Mouse (Mus musculus) megakaryocyte, embryonic 14.5 days (primary cell): ENCODE results near the gene Dynll2. TPM values are rescaled to one million over a fixed set of nuclear protein-coding genes. Genes with fewer than 3 reads are reported as not detected.
A peak's percentile ranks its signal among the peaks of the same experiment; 100 is the strongest.
"Not testable (repeated sequence)": the region's sequence is repeated elsewhere in the genome, so short reads cannot be mapped to it uniquely, and the experiment has no call there.

Experiments used
- H3K27me3 ChIP-seq: replicated peaks from 2 replicates; pipeline ENCODE3; 2012; ENCODE audit warnings: inconsistent platforms
- H3K36me3 ChIP-seq: replicated peaks from 2 replicates; pipeline ENCODE3; 2012; ENCODE audit warnings: low read length, inconsistent platforms, mixed read lengths
- H3K4me1 ChIP-seq: 2 replicates; pipeline ENCODE4 v1.6.1; 2012; ENCODE audit warnings: inconsistent platforms
- H3K4me3 ChIP-seq: replicated peaks from 2 replicates; pipeline ENCODE3; 2012; ENCODE audit warnings: moderate library complexity, mild to moderate bottlenecking, inconsistent platforms
- H3K9me3 ChIP-seq: 2 replicates; pipeline ENCODE4 v1.6.1; 2012; ENCODE audit warnings: inconsistent platforms
- FLI1 ChIP-seq: IDR thresholded peaks from 2 replicates; pipeline ENCODE4 v1.6.1; 2012; ENCODE audit warnings: low read length, inconsistent platforms, mixed read lengths
- GATA1 ChIP-seq: IDR thresholded peaks from 3 replicates; pipeline ENCODE4 v1.6.1; 2012; ENCODE audit warnings: mixed read lengths, low read length, inconsistent platforms, borderline replicate concordance
- polyA plus RNA-seq: library from polyadenylated mRNA; stranded (reverse); fragments of >175 nt; gene quantifications from 2 replicates; pipeline ENCODE4 v1.2.3, GENCODE M21; 2012; ENCODE audit warnings: low replicate concordance; ENCODE audit not compliant: insufficient read depth

Dynll2 gene
- polyA plus RNA-seq, 1 experiment: 63.0 TPM

DNA sequence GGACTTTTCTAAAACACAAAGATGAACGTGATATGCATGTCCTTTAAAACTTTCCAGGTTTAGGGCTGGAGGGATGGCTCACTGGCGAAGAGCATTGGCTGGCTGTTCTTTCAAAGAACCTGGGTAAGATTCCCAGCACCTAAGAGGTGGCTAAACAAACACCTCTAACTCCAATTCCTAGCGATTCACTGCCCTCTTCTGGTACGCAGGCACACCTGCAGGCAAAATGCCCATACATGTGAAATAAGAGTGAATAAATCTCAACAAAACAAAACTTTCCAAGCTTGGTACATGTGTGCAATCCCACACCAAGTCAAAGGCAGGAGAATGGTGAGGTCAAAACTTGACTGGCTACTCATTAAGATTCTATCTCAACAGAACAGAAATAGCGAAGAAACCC lies 12.4 kb upstream of the Dynll2 start:
- peaks cover 19% of the 10 kb centered on the region for H3K27me3 ChIP-seq
- no peaks in the 10 kb centered on the region for H3K36me3 ChIP-seq
- H3K9me3 ChIP-seq: peaks cover 32% of the 10 kb centered on the region
- H3K4me3 ChIP-seq: no peak overlapping the region
- TF ChIP-seq FLI1: no peak
- no peak for TF ChIP-seq GATA1
- peaks cover 6% of the 10 kb centered on the region; the same call in 1 of the 2 replicates for H3K4me1 ChIP-seq

DNA sequence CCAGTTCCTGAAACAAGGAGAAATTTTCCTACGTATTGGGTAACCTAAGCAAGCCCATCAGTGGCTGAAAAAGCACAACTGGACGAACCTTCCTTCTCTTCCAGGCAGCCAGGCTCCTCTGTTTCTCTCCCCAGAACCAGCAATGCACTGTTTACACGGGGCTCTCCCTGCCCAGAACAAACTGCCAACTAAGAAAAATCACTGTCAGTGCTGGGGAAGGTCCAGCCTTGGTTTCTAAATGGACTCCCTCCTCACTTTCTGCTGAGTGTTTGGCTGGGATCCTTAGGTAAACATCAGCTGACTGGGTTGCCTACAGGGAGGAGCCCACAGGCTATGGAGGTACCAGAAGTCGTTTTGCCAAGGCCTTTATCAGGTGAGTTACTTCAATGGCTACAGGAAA lies 4.5 kb upstream of the Dynll2 start:
- peaks cover 5% of the 10 kb centered on the region; the same call in 1 of the 2 replicates for H3K4me1 ChIP-seq
- peaks cover 4% of the 10 kb centered on the region for H3K27me3 ChIP-seq
- no peak for TF ChIP-seq FLI1
- TF ChIP-seq GATA1: no peak
- H3K36me3 ChIP-seq: no peaks in the 10 kb centered on the region
- H3K4me3 ChIP-seq: no peak overlapping the region
- H3K9me3 ChIP-seq: peaks cover 4% of the 10 kb centered on the region; the same call in 1 of the 2 replicates

DNA sequence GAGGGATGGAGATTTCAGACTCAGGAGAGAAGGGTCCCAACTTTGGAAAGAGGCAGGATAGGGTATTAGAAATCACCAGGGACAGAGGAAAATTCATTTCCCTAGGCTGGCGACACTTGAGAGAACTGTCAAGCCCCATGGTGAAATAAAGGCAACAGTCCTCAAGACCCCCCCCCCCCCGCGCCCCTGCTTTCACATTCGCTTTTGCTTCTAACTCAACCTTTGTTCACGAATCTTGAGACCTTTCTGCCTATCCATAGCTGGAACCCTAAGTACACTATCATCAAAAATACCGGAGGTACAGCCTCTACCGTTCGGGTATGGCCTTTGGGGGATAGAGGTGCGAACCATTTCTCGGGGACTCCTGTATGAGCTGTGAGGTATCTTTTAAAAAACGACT lies 528 bp upstream of the Dynll2 start:
- Histone ChIP-seq H3K4me1 (peaks cover 36% of the 10 kb centered on the region), H3K27me3 (peaks cover 3% of the 10 kb centered on the region), H3K36me3 (peaks cover 30% of the 10 kb centered on the region), H3K4me3 (peak overlapping the region; percentile 96), H3K9me3 (no peaks in the 10 kb centered on the region)
- TF ChIP-seq FLI1 (no peak), GATA1 (no peak)

DNA sequence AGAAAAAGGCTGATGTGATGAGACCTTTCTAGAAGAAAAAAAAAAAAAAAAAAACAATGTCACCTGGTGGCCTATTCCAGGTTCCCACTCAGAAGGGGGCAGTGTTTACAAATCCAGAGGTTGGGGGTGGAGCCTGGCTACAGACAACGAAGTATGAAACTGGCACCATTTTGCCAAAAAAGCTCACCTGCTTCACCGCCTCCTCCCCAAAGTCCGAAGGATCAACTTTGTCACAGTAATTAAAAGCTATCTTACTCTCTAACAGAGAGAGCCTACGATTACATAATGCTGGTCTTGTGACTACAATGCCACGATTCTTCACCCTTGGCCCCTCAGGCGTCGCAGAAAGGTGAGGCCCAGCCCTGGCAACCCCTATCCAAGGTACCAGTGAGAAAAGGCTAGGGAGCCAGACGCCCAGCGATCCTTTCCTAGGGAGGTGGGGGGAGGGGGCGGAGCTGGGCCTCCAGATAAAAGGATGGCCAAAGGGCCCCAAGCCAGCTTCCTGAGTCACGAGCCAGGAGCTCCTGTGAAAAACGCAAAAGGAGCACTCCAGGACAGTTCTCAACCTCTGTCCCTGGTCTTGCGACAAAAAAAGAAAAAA lies 1.1 kb downstream of the Dynll2 start:
- no peak for TF ChIP-seq GATA1
- TF ChIP-seq FLI1: no peak
- Histone ChIP-seq H3K4me1 (peaks cover 47% of the 10 kb centered on the region), H3K36me3 (peaks cover 47% of the 10 kb centered on the region), H3K9me3 (no peaks in the 10 kb centered on the region), H3K27me3 (peaks cover under 1% of the 10 kb centered on the region), H3K4me3 (peak overlapping the region; percentile 96)

DNA sequence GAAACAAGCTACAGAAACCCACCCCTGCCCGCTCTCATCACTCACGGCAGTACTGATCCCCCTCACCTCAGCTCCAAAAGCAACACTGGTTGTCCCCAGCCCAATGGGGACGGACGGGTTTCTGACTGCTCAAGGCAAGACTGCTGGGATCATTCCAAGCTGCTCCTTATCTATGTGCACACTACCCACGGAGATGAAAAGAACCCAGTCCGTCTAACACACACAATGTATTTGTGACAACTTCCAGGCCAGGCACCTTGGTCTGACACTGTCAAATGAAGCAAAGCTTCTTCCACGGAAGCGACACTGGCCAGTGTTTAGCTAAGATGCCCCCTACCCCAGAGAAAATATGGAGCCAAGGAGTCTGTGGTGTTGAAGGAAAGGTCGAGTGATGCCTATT lies 1.7 kb downstream of the Dynll2 start:
- TF ChIP-seq FLI1: no peak
- TF ChIP-seq GATA1: no peak
- no peaks in the 10 kb centered on the region for H3K9me3 ChIP-seq
- H3K27me3 ChIP-seq: no peaks in the 10 kb centered on the region
- peak overlapping the region; percentile 96 for H3K4me3 ChIP-seq
- peaks cover 53% of the 10 kb centered on the region for H3K4me1 ChIP-seq
- peaks cover 53% of the 10 kb centered on the region for H3K36me3 ChIP-seq

GRCm38 (mm10) chr11:87984571-87984970 lies 2.8 kb downstream of the Dynll2 start:
- H3K4me3 ChIP-seq: no peak overlapping the region
- peaks cover 63% of the 10 kb centered on the region for H3K36me3 ChIP-seq
- H3K27me3 ChIP-seq: no peaks in the 10 kb centered on the region
- no peak for TF ChIP-seq GATA1
- TF ChIP-seq FLI1: no peak
- H3K4me1 ChIP-seq: peaks cover 64% of the 10 kb centered on the region
- H3K9me3 ChIP-seq: no peaks in the 10 kb centered on the region

GRCm38 (mm10) chr11:87978905-87979304 lies 8.4 kb downstream of the Dynll2 start:
- Histone ChIP-seq H3K9me3 (no peaks in the 10 kb centered on the region), H3K4me3 (no peak overlapping the region), H3K27me3 (no peaks in the 10 kb centered on the region), H3K36me3 (peaks cover 68% of the 10 kb centered on the region), H3K4me1 (peaks cover 72% of the 10 kb centered on the region)
- TF ChIP-seq GATA1 (no peak), FLI1 (no peak)

DNA sequence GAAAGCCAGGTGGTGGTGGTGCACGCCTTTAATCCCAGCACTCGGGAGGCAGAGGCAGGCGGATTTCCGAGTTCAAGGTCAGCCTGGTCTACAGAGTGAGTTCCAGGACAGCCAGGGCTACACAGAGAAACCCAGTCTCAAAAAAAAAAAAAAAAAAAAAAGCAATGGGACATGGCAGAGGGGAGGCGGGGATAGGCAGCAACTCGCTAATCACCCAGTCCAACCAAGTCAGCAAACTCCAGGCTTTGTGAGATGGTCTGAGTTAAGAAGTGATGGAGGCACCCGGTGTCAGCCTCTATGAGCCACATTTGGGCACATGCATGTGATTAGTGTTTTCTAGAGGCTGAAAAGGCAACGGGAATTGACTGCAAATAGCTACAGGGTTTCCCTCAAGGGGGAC lies 10.3 kb downstream of the Dynll2 start:
- H3K9me3 ChIP-seq, H3K4me3 ChIP-seq, H3K27me3 ChIP-seq: not testable (repeated sequence)
- peaks cover 72% of the 10 kb centered on the region for H3K4me1 ChIP-seq
- peaks cover 50% of the 10 kb centered on the region for H3K36me3 ChIP-seq

- H3K36me3 ChIP-seq: peaks cover 26% of the 10 kb centered on the region
- peaks cover 54% of the 10 kb centered on the region for H3K4me1 ChIP-seq
- no peak for TF ChIP-seq GATA1
- no peak for TF ChIP-seq FLI1
- H3K27me3 ChIP-seq: peaks cover 17% of the 10 kb centered on the region
- H3K9me3 ChIP-seq: peaks cover 4% of the 10 kb centered on the region
- H3K4me3 ChIP-seq: peak overlapping the region; percentile 51
Observed at GRCm38 (mm10) chr11:87974477-87975181, 12.7 kb downstream of the Dynll2 start.

GRCm38 (mm10) chr11:87973559-87974305 lies 13.6 kb downstream of the Dynll2 start:
- Histone ChIP-seq H3K9me3 (peaks cover 4% of the 10 kb centered on the region), H3K36me3 (peaks cover 17% of the 10 kb centered on the region), H3K4me1 (peaks cover 51% of the 10 kb centered on the region), H3K27me3 (peaks cover 21% of the 10 kb centered on the region), H3K4me3 (peak overlapping the region; percentile 56)
- no peak for TF ChIP-seq FLI1
